Mouse (Mus musculus): ENCODE data around the gene Lrit2. TPM values are rescaled to one million over a fixed set of nuclear protein-coding genes. Genes with fewer than 3 reads are reported as not detected.

The Lrit2 gene
- not detected for polyA plus RNA-seq (2015; fragmentation: Illumina TruSeq; extraction: RNeasy Lipid Tissue Mini Kit (QIAGEN cat#74804); ENCODE audit: insufficient read depth, low replicate concordance)

GRCm38 (mm10) chr14:37067629-37068028, at the start of gene Lrit2:
Lrit2 (plus strand) TSS chr14:37067929.

GRCm38 (mm10) chr14:37048914-37049410, 18.8 kb upstream of the Lrit2 start, which contains the start of gene Rgr:
Rgr (minus strand) TSS chr14:37048964.

GRCm38 (mm10) chr14:37097956-37098530, 30.3 kb downstream of the Lrit2 start, which contains the start of gene Cdhr1:
Cdhr1 (minus strand) TSS chr14:37098347.

GRCm38 (mm10) chr14:37113922-37114321, 46.2 kb downstream of the Lrit2 start, which contains the start of gene 2610528A11Rik:
2610528A11Rik (minus strand) TSS chr14:37114022.

Other genes starting within 250 kb of the Lrit2 start
- 33.0 TPM for gene Ccser2, start 99.2 kb upstream of the Lrit2 start, polyA plus RNA-seq (2015; fragmentation: Illumina TruSeq; extraction: RNeasy Lipid Tissue Mini Kit (QIAGEN cat#74804); ENCODE audit: insufficient read depth, low replicate concordance)
- gene Rgr, start 19.0 kb upstream of the Lrit2 start, polyA plus RNA-seq (2015; fragmentation: Illumina TruSeq; extraction: RNeasy Lipid Tissue Mini Kit (QIAGEN cat#74804); ENCODE audit: insufficient read depth, low replicate concordance), result 0.91 TPM
- gene Lrit1, start 13.1 kb upstream of the Lrit2 start, polyA plus RNA-seq (2015; fragmentation: Illumina TruSeq; extraction: RNeasy Lipid Tissue Mini Kit (QIAGEN cat#74804); ENCODE audit: insufficient read depth, low replicate concordance), result 0.11 TPM
- 1.9 TPM for gene Cdhr1, start 30.4 kb downstream of the Lrit2 start, polyA plus RNA-seq (2015; fragmentation: Illumina TruSeq; extraction: RNeasy Lipid Tissue Mini Kit (QIAGEN cat#74804); ENCODE audit: insufficient read depth, low replicate concordance)
- gene 2610528A11Rik, start 46.1 kb downstream of the Lrit2 start, polyA plus RNA-seq (2015; fragmentation: Illumina TruSeq; extraction: RNeasy Lipid Tissue Mini Kit (QIAGEN cat#74804); ENCODE audit: insufficient read depth, low replicate concordance), result 7.3 TPM
- gene Ghitm, start 67.3 kb downstream of the Lrit2 start, polyA plus RNA-seq (2015; fragmentation: Illumina TruSeq; extraction: RNeasy Lipid Tissue Mini Kit (QIAGEN cat#74804); ENCODE audit: insufficient read depth, low replicate concordance), result 284 TPM

All from spleen, adult 10 weeks (tissue).